ENCODE assay signal across 10 mouse cellular contexts in the genomic region with DNA sequence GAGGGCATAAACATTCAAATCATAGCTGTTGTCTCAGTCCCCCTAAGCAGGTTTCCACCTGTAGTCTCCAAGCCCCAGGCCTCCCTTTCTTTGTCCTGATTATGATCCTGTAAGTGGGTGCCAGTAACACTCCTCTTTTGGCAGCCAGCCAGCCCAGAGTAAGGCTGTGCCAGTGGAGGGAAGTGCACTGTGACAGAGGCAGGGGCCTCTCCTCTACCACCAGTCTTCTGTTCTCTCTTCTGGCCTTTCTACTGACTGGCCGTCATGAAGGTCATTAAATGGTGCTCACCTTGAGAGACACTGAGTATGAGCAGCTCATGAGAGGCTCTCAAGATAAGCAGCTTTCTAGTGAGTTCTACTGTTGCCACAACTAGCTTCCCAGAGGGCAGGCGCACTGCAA.
DNase-seq lines count a peak whose midpoint lies in the region; ATAC-seq and TF ChIP-seq lines count a peak whose summit lies in the region.
"Had no signal": no experiment of that assay in that cellular context is flagged by ENCODE, and none has a peak within 500 bp of the region (broad histone marks: within the 10 kb centered on the region; RNA-seq: fewer than 3 reads in every experiment).

No protein-coding gene starts in this region.

- no peaks in the 10 kb centered on the region for H3K36me3 ChIP-seq in intestine, embryonic 15.5 days
- H3K36me3 ChIP-seq in intestine, postnatal 0 days (ENCODE audit: control insufficient read depth, insufficient read depth) = no peaks in the 10 kb centered on the region
- no peaks in the 10 kb centered on the region for H3K36me3 ChIP-seq in hindbrain, postnatal 0 days (ENCODE audit: insufficient read depth, low read length)

- H3K9ac ChIP-seq in intestine, embryonic 15.5 days = no peak overlapping the region
- H3K9ac ChIP-seq in intestine, postnatal 0 days (ENCODE audit: low read depth, low read length) = no peak overlapping the region
- H3K9ac ChIP-seq in hindbrain, postnatal 0 days (replicated peaks; ENCODE audit: low read length) = no peak overlapping the region

- ATAC-seq in intestine, embryonic 15.5 days = peak; percentile 51; the same call in 1 of the 2 replicates
- no peak for ATAC-seq in intestine, postnatal 0 days
- no peak for ATAC-seq in hindbrain, postnatal 0 days

- H3K4me2 ChIP-seq in intestine, embryonic 15.5 days (replicated peaks) = no peak overlapping the region
- H3K4me2 ChIP-seq in intestine, postnatal 0 days (replicated peaks; ENCODE audit: low read depth) = no peak overlapping the region
- no peak overlapping the region for H3K4me2 ChIP-seq in hindbrain, postnatal 0 days (ENCODE audit: low read depth, low read length)

- H3K4me1 ChIP-seq in intestine, embryonic 15.5 days (replicated peaks) = no peaks in the 10 kb centered on the region
- no peaks in the 10 kb centered on the region for H3K4me1 ChIP-seq in intestine, postnatal 0 days (replicated peaks; ENCODE audit: control insufficient read depth, insufficient read depth, low read length)
- H3K4me1 ChIP-seq in hindbrain, postnatal 0 days (ENCODE audit: insufficient read depth, low read length) = no peaks in the 10 kb centered on the region

- WGBS in intestine, embryonic 15.5 days = 84% methylated on average over 2 of the region's 2 CpGs
- WGBS in intestine, postnatal 0 days = 65% methylated on average over 2 of the region's 2 CpGs
- WGBS in hindbrain, postnatal 0 days = 89% methylated on average over 2 of the region's 2 CpGs

- no peak overlapping the region for H3K4me3 ChIP-seq in intestine, embryonic 15.5 days (replicated peaks)
- H3K4me3 ChIP-seq in intestine, postnatal 0 days (ENCODE audit: low read depth, low read length) = no peak overlapping the region
- H3K4me3 ChIP-seq in hindbrain, postnatal 0 days (ENCODE audit: low read length) = no peak overlapping the region

- no peak overlapping the region for H3K27ac ChIP-seq in intestine, embryonic 15.5 days
- H3K27ac ChIP-seq in intestine, postnatal 0 days (ENCODE audit: low read depth, low read length) = no peak overlapping the region
- no peak overlapping the region for H3K27ac ChIP-seq in hindbrain, postnatal 0 days

- no peak for TF ChIP-seq CTCF in intestine, postnatal 0 days (IDR thresholded peaks at IDR 0.05; ENCODE audit: low read depth)
- no peak for TF ChIP-seq CTCF in hindbrain, postnatal 0 days (IDR thresholded peaks at IDR 0.05; ENCODE audit: low read depth)

- H3K9me3 ChIP-seq in intestine, embryonic 15.5 days = no peaks in the 10 kb centered on the region
- H3K9me3 ChIP-seq in intestine, postnatal 0 days (ENCODE audit: control insufficient read depth) = no peaks in the 10 kb centered on the region
- H3K9me3 ChIP-seq in hindbrain, postnatal 0 days (ENCODE audit: low read length) = no peaks in the 10 kb centered on the region

- DNase-seq in adrenal gland, adult 2 months = peak; percentile 11
- no peak for DNase-seq in adrenal gland, adult 18-20 months (ENCODE audit: low spot score in 2 of 2)
- peak; percentile 60 for DNase-seq in adrenal gland, postnatal 14 days
- peak; percentile 20 to 43 for DNase-seq in lung, adult 18-20 months
- no peak for DNase-seq in natural killer cell, adult 2 months (ENCODE audit: low spot score in 2 of 2)
- no peak for DNase-seq in hindbrain, postnatal 0 days (ENCODE audit: low spot score)
- DNase-seq: cerebellum, adult 9-11 months; thymus, postnatal 14 days had no signal

- no peaks in the 10 kb centered on the region for H3K27me3 ChIP-seq in intestine, embryonic 15.5 days (replicated peaks)
- no peaks in the 10 kb centered on the region for H3K27me3 ChIP-seq in intestine, postnatal 0 days (replicated peaks; ENCODE audit: control insufficient read depth, insufficient read depth, low read length)
- H3K27me3 ChIP-seq in hindbrain, postnatal 0 days (ENCODE audit: insufficient read depth, low read length) = no peaks in the 10 kb centered on the region

Comparison
In these comparisons a context has a peak if more than half of its experiments do, and no peak if none do; other contexts are left out.
1. DNase-seq: peak in adrenal gland, adult 2 months (single experiment), adrenal gland, postnatal 14 days (single experiment) and lung, adult 18-20 months (2 of 2); none in adrenal gland, adult 18-20 months (0 of 2), natural killer cell, adult 2 months (0 of 2) and hindbrain, postnatal 0 days (single experiment).